ENCODE assay signal across 8 mouse cellular contexts in genomic region chr2:180042256-180042857, GRCm38 (mm10). TPM values are rescaled to one million over a fixed set of nuclear protein-coding genes. Genes with fewer than 3 reads are reported as not detected.
DNase-seq lines count a peak whose midpoint lies in the region; ATAC-seq and TF ChIP-seq lines count a peak whose summit lies in the region.

Gene Psma7 (minus strand): TSS chr2:180042433.
Gene Ss18l1 (plus strand): TSS chr2:180042509.

- DNase-seq in Patski (ENCODE audit: low read depth, low spot score) = no peak
- DNase-seq in cerebellum, postnatal 10 days = peak; percentile 96 to 97
- peak; percentile 81 to 83 for DNase-seq in frontal cortex, postnatal 14 days (ENCODE audit: low spot score in 2 of 2)
- peak; percentile 79 to 92 for DNase-seq in layer of hippocampus, postnatal 25 days (ENCODE audit: extremely low spot score in 1 of 2, low spot score in 1 of 2)
- DNase-seq in lung, postnatal 25 days (ENCODE audit: low spot score) = peak; percentile 89
- peak; percentile 78 for DNase-seq in retina, adult 2 months (ENCODE audit: low read depth, low spot score)
- DNase-seq in thymus, postnatal 36 days = peak; percentile 88 to 91

- peak within 1 kb of the TSS; percentile 94 for H3K9ac ChIP-seq in hindbrain, embryonic 12.5 days

- peak within 1 kb of the TSS; percentile 73 for H3K4me2 ChIP-seq in hindbrain, embryonic 12.5 days (replicated peaks)

- peak; percentile 87 for ATAC-seq in Patski
- peak; percentile 95 for ATAC-seq in hindbrain, embryonic 12.5 days (ENCODE audit: low FRiP score)

- H3K4me1 ChIP-seq in hindbrain, embryonic 12.5 days = peaks cover 37% of the 10 kb centered on the region

- peak within 1 kb of the TSS; percentile 98 for H3K27ac ChIP-seq in hindbrain, embryonic 12.5 days

- H3K36me3 ChIP-seq in hindbrain, embryonic 12.5 days = peaks cover 31% of the 10 kb centered on the region

- CTCF ChIA-PET in Patski (lab: Charles Lee) = interaction anchor here (1.1 to 4.1 kb wide), 3 partner anchors 9 to 123 kb away, joined by 3 to 26 read pairs (median 4); no protein-coding TSS in a partner anchor

- no peaks in the 10 kb centered on the region for H3K9me3 ChIP-seq in hindbrain, embryonic 12.5 days (replicated peaks)

- no peaks in the 10 kb centered on the region for H3K27me3 ChIP-seq in Patski
- H3K27me3 ChIP-seq in hindbrain, embryonic 12.5 days = no peaks in the 10 kb centered on the region

- no peak for TF ChIP-seq CTCF in Patski (IDR thresholded peaks at IDR 0.05)

- in situ Hi-C loops in Patski (cut with MboI; ENCODE audit: low pct_unique_long_range_greater_than_20kb) = loop anchor here (5.0 kb wide), 1 partner anchor 65 kb away; the partner anchor contains the start of gene Taf4

- H3K4me3 ChIP-seq in hindbrain, embryonic 12.5 days = peak within 1 kb of the TSS; percentile 89

- under 1% methylated on average over 67 of the region's 78 CpGs for WGBS in hindbrain, embryonic 12.5 days

- POLR2A ChIA-PET in Patski (lab: Charles Lee) = interaction anchor here (0.6 to 2.1 kb wide), 6 partner anchors 10 to 1801 kb away, joined by 3 to 6 read pairs (median 4); partner anchors contain the start of genes Lsm14b and Taf4

RNA-seq across cellular contexts. Expression of gene Psma7, which starts in this region (rescaled TPM):
- 316 TPM for polyA plus RNA-seq in Patski (2021)
- polyA plus RNA-seq in hindbrain, embryonic 12.5 days (2016; fragmentation: Nextera tagmentation; extraction: Ambion mirVana) = 630 and 656 TPM in 2 replicates
- 100 to 1,000 TPM; 181 to 185 TPM for total RNA-seq in layer of hippocampus, postnatal 25 days (2021)

RNA-seq across cellular contexts. Expression of gene Ss18l1, which starts in this region (rescaled TPM):
- 8.1 TPM for polyA plus RNA-seq in Patski (2021)
- polyA plus RNA-seq in hindbrain, embryonic 12.5 days (2016; fragmentation: Nextera tagmentation; extraction: Ambion mirVana) = 32.9 and 37.7 TPM in 2 replicates
- total RNA-seq in layer of hippocampus, postnatal 25 days (2021) = 10 to 100 TPM; 37.7 to 43.3 TPM
